Mouse (Mus musculus) ES-Bruce4 (cell line): ENCODE results near the gene Snx9. TPM values are rescaled to one million over a fixed set of nuclear protein-coding genes. Genes with fewer than 3 reads are reported as not detected.
A peak's percentile ranks its signal among the peaks of the same experiment; 100 is the strongest.

Experiments
- H3K27ac ChIP-seq: 2 replicates; pipeline ENCODE4 v1.5.1; 2012; ENCODE audit warnings: low read length, inconsistent platforms; ENCODE audit not compliant: insufficient read depth
- H3K27me3 ChIP-seq: 2 replicates; pipeline ENCODE4 v1.6.1; 2012; ENCODE audit warnings: mild to moderate bottlenecking, low read length, inconsistent platforms; ENCODE audit not compliant: control insufficient read depth, poor library complexity, insufficient read depth, severe bottlenecking
- H3K36me3 ChIP-seq: 2 replicates; pipeline ENCODE4 v1.6.1; 2012; ENCODE audit warnings: inconsistent platforms, mild to moderate bottlenecking, low read length, moderate library complexity; ENCODE audit not compliant: control insufficient read depth, poor library complexity, insufficient read depth, severe bottlenecking
- H3K4me1 ChIP-seq: one replicate; pipeline ENCODE4 v1.8.1; 2011; ENCODE audit warnings: low read length; ENCODE audit not compliant: control insufficient read depth, insufficient read depth
- H3K4me3 ChIP-seq: 2 replicates; pipeline ENCODE4 v1.5.1; 2011; ENCODE audit warnings: low read depth, mild to moderate bottlenecking, low read length
- H3K9ac ChIP-seq: 2 replicates; pipeline ENCODE4 v1.6.1; 2012; ENCODE audit warnings: low read depth, mild to moderate bottlenecking, inconsistent platforms; ENCODE audit not compliant: poor library complexity, severe bottlenecking
- H3K9me3 ChIP-seq: replicated peaks from 2 replicates; pipeline ENCODE4 v1.6.1; 2012; ENCODE audit warnings: mild to moderate bottlenecking, low read length, inconsistent platforms; ENCODE audit not compliant: control insufficient read depth, poor library complexity, insufficient read depth, severe bottlenecking
- CTCF ChIP-seq: IDR thresholded peaks from one replicate; pipeline ENCODE4 v1.8.1; 2011; ENCODE audit warnings: low read depth, low read length
- EP300 ChIP-seq: IDR thresholded peaks from 2 replicates; pipeline ENCODE4 v1.6.1; 2011; ENCODE audit warnings: low read depth, low read length; ENCODE audit not compliant: insufficient read depth
- POLR2A ChIP-seq: IDR thresholded peaks from one replicate; pipeline ENCODE4 v1.8.1; 2011; ENCODE audit warnings: low read length; ENCODE audit not compliant: insufficient read depth
- polyA plus RNA-seq: library from polyadenylated mRNA; stranded (reverse); fragments of >200 nt; gene quantifications from 2 replicates; pipeline ENCODE4 v1.2.4, GENCODE M21; 2011; ENCODE audit warnings: low read depth; ENCODE audit not compliant: missing spikeins, insufficient read depth, insufficient read length

Snx9 gene
- polyA plus RNA-seq, 1 experiment: 46.8 TPM

DNA sequence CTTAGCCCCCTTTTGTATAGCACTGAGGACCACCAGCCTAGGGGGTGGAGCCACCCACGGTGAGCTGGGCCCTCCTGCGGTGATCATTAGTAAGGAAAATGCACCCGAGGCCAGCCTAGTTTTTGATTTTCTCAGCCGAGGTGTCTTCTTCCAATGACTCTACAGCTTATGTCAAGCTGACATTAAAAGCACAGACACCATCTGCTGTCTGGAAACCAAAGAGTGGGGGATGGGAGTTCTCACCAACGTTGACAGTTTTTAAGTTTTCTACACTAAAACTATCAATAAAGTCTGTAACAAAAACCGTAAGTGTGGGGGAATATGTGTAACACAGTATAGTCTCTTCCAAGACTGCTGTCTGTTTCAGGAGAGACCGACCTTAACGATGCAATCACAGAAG, 83.1 kb downstream of the Snx9 start:
- Histone ChIP-seq H3K4me1 (no peaks in the 10 kb centered on the region), H3K36me3 (no peaks in the 10 kb centered on the region), H3K4me3 (no peak overlapping the region), H3K27me3 (no peaks in the 10 kb centered on the region), H3K27ac (no peak overlapping the region), H3K9me3 (no peaks in the 10 kb centered on the region), H3K9ac (no peak overlapping the region)
- TF ChIP-seq CTCF: no peak
- TF ChIP-seq POLR2A: no peak
- TF ChIP-seq EP300: no peak

DNA sequence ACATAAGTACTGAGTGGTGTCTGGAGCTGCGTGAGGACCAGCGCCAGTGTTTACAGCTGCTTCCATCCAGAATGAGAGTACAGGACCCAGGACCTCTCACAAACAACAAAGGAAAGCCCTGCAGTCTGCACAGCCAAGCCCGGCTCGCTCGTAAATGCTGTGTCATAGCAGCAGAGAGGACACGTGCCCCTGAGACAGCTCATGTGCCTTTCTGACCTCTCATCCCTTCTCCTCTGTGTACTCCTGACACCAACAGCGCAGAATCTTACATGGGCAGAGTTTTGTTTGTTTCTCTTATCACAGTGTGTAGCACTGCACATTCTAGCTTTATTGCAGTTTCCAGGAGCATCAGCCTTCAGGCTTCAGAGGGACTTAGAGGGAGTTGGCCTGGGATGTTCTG, 85.6 kb downstream of the Snx9 start:
- Histone ChIP-seq H3K27ac (no peak overlapping the region), H3K9me3 (no peaks in the 10 kb centered on the region), H3K4me1 (no peaks in the 10 kb centered on the region), H3K4me3 (no peak overlapping the region), H3K27me3 (no peaks in the 10 kb centered on the region), H3K9ac (no peak overlapping the region), H3K36me3 (no peaks in the 10 kb centered on the region)
- no peak for TF ChIP-seq POLR2A
- no peak for TF ChIP-seq EP300
- TF ChIP-seq CTCF: no peak

DNA sequence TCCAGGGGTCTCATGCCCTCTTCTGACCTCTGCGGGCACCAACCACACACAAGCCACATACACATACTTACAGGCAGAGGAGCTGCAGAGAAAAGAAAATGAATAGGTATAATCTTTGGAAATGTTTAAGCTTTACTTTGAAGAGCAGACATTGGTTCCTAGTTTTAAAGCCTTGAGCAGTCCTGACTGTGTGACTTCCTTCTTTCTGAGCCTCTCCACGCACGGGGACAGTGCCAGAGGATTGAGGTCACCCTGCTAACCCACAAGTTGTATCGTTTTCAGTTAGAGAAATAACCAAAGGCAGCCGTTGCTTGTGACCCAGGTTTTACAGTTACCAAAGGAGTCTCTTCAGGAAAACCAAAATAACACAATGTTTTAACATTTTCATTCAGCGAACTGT, 87.9 kb downstream of the Snx9 start:
- Histone ChIP-seq H3K9me3 (no peaks in the 10 kb centered on the region), H3K9ac (no peak overlapping the region), H3K4me1 (no peaks in the 10 kb centered on the region), H3K4me3 (no peak overlapping the region), H3K36me3 (no peaks in the 10 kb centered on the region), H3K27me3 (no peaks in the 10 kb centered on the region), H3K27ac (no peak overlapping the region)
- TF ChIP-seq EP300 (no peak), POLR2A (no peak), CTCF (no peak)

GRCm38 (mm10) chr17:5932161-5932560, 91.0 kb downstream of the Snx9 start:
- TF ChIP-seq CTCF: no peak
- no peak for TF ChIP-seq POLR2A
- TF ChIP-seq EP300: no peak
- Histone ChIP-seq H3K27ac (no peak overlapping the region), H3K36me3 (no peaks in the 10 kb centered on the region), H3K9ac (no peak overlapping the region), H3K9me3 (no peaks in the 10 kb centered on the region), H3K4me1 (no peaks in the 10 kb centered on the region), H3K4me3 (no peak overlapping the region), H3K27me3 (no peaks in the 10 kb centered on the region)

DNA sequence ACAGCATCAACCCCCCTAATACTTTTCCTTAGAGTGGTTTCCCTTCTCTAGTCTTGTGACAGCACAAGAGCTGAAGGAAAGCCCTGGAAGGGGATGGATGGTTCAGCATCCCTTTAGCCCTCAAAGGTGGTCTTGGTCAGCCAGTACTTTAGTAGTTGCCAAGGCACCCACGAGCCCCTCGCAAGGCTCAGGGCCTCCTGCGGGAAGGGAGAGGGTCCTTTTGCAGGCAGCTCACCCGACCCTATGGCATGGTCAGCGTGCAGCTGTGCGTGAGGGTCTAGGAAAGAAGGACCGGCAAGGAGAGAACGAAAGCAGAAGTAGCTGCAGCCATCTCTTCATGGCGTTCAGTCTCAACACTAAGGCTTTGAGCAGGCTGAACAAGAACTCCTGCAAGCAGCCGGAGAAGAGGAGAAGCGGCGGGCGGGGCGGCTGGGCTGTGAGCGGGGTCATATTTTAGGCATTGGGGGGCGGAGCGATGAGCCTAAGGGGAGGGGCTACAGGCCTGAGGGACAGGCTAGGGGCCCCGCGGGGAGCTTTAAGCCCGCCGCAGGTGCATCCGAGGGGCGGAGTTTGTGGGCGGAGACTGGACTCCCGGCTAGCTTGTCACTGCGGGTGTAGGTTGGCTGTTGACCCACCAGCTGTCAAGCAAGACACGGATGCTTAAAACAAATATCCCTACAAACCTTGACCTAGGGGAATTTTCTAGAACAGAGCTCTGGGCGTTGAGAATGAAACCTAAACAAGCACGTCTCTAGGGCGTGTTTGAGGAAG, 93.6 kb downstream of the Snx9 start:
- Histone ChIP-seq H3K4me3 (peak overlapping the region; percentile 37), H3K36me3 (no peaks in the 10 kb centered on the region), H3K4me1 (no peaks in the 10 kb centered on the region), H3K9ac (no peak overlapping the region), H3K27me3 (no peaks in the 10 kb centered on the region), H3K27ac (no peak overlapping the region), H3K9me3 (no peaks in the 10 kb centered on the region)
- TF ChIP-seq CTCF (no peak), POLR2A (no peak), EP300 (no peak)

DNA sequence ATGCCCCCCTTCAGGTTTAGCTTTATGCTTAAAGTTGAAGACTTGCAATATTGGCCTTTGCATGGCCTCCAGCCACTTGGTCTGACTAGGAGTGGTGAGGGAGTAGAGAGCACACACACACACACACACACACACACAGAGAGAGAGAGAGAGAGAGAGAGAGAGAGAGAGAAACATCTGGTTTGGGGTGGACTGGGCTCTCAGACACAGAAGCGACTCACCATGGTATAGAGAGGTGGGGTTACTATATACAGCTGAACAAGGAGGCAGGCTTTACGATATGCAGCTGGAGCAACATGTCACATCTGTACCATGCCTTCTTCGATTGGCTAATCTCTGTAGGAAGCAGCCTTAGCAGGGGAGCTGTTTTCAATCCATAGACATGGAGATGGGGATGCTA, 94.6 kb downstream of the Snx9 start:
- Histone ChIP-seq H3K36me3 (no peaks in the 10 kb centered on the region), H3K27me3 (no peaks in the 10 kb centered on the region), H3K9ac (no peak overlapping the region), H3K4me1 (peaks cover 2% of the 10 kb centered on the region), H3K4me3 (no peak overlapping the region), H3K27ac (no peak overlapping the region), H3K9me3 (no peaks in the 10 kb centered on the region)
- TF ChIP-seq CTCF (no peak), POLR2A (no peak), EP300 (no peak)
